ENCODE assay signal across 23 mouse cellular contexts in genomic region chr7:51093774-51094173, GRCm38 (mm10).
"Had no signal": no experiment of that assay in that cellular context is flagged by ENCODE, and none has a peak within 500 bp of the region (broad histone marks: within the 10 kb centered on the region; RNA-seq: fewer than 3 reads in every experiment).

No protein-coding gene starts in this region.

- H3K27ac ChIP-seq: intestine, embryonic 15.5 days; limb, embryonic 10.5 days; limb, embryonic 13.5 days; liver, embryonic 12.5 days; liver, embryonic 15.5 days; lung, embryonic 15.5 days; midbrain, embryonic 10.5 days; midbrain, embryonic 13.5 days; neural tube, embryonic 13.5 days; stomach, embryonic 15.5 days had no signal

- DNase-seq: kidney, adult 11 months; kidney, adult 8-10 months; kidney, postnatal 25 days; liver; lung, adult 18-20 months; lung, postnatal 10 days; lung, postnatal 36 days; retina, postnatal 1 day; thymus, adult 18-20 months; thymus, postnatal 36 days had no signal

- H3K9ac ChIP-seq: intestine, embryonic 15.5 days; limb, embryonic 13.5 days; liver, embryonic 12.5 days; liver, embryonic 15.5 days; lung, embryonic 15.5 days; midbrain, embryonic 13.5 days; neural tube, embryonic 13.5 days; stomach, embryonic 15.5 days had no signal

- H3K36me3 ChIP-seq: intestine, embryonic 15.5 days; limb, embryonic 10.5 days; limb, embryonic 13.5 days; liver, embryonic 12.5 days; liver, embryonic 15.5 days; lung, embryonic 15.5 days; midbrain, embryonic 10.5 days; midbrain, embryonic 13.5 days; neural tube, embryonic 13.5 days; stomach, embryonic 15.5 days had no signal

- H3K4me1 ChIP-seq: intestine, embryonic 15.5 days; limb, embryonic 10.5 days; limb, embryonic 13.5 days; liver, embryonic 12.5 days; liver, embryonic 15.5 days; lung, embryonic 15.5 days; megakaryocyte, embryonic 14.5 days; midbrain, embryonic 10.5 days; midbrain, embryonic 13.5 days; neural tube, embryonic 13.5 days; stomach, embryonic 15.5 days had no signal

- H3K4me3 ChIP-seq: intestine, embryonic 15.5 days; limb, embryonic 10.5 days; limb, embryonic 13.5 days; liver, embryonic 12.5 days; liver, embryonic 15.5 days; lung, embryonic 15.5 days; megakaryocyte, embryonic 14.5 days; midbrain, embryonic 10.5 days; midbrain, embryonic 13.5 days; myocyte; neural tube, embryonic 13.5 days; stomach, embryonic 15.5 days had no signal

- H3K9me3 ChIP-seq: intestine, embryonic 15.5 days; limb, embryonic 10.5 days; limb, embryonic 13.5 days; liver, embryonic 12.5 days; liver, embryonic 15.5 days; lung, embryonic 15.5 days; midbrain, embryonic 10.5 days; midbrain, embryonic 13.5 days; neural tube, embryonic 13.5 days; stomach, embryonic 15.5 days had no signal

- H3K27me3 ChIP-seq: intestine, embryonic 15.5 days; limb, embryonic 13.5 days; liver, embryonic 12.5 days; liver, embryonic 15.5 days; lung, embryonic 15.5 days; megakaryocyte, embryonic 14.5 days; midbrain, embryonic 13.5 days; neural tube, embryonic 13.5 days; stomach, embryonic 15.5 days had no signal

- ATAC-seq: intestine, embryonic 15.5 days; liver, embryonic 12.5 days; midbrain, embryonic 13.5 days; midbrain, embryonic 16.5 days had no signal

- H3K4me2 ChIP-seq: intestine, embryonic 15.5 days; limb, embryonic 13.5 days; liver, embryonic 12.5 days; liver, embryonic 15.5 days; lung, embryonic 15.5 days; midbrain, embryonic 13.5 days; neural tube, embryonic 13.5 days; stomach, embryonic 15.5 days had no signal
